Mouse (Mus musculus): Measurements from ENCODE around the gene Tmem140. TPM values are rescaled to one million over a fixed set of nuclear protein-coding genes. Genes with fewer than 3 reads are reported as not detected.

Gene Tmem140
- 1 to 10 TPM in 1 of 2 experiments, under 1 TPM in 1; 0.84 to 1.4 TPM for total RNA-seq (2021)

DNA sequence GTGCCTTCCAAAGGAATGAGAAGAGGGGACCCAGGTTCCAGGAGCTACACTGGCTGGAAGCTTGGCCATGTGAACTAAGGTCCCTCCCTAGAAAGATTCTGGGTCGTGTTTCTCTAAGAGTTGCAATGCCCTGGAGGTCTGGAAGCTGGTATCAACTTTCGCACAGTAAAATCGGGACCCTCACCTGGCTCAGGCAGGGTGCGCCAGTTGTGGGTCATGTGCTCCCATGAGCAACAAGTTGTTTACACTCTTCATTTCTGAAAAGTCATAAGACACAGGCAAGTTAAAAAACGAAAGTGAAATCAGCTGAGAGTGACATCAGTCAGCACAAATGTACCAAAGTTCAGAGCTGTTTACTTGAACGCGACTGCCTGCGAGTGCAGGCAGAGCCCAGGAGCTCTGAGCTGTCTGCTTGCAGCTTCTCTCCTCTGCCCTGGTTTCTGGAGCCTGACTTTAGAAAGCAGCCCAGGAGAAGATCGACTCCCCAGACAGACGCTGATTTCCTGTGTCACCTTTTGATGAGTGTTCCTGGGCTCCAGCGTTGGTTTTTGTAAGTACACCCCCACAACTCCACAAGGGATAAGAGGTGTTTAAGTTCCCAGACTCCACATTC is at the start of gene Tmem140:
Gene Tmem140 (plus strand): TSS at position 356 of the 613 bp plus-strand sequence.
- DNase-seq: no peak
- intact Hi-C loops (cut with DNase I): no loop called here

GRCm38 (mm10) chr6:34824406-34824805 is 38.5 kb upstream of the Tmem140 start:
- intact Hi-C loops (cut with DNase I): no loop called here
- no peak for DNase-seq

- intact Hi-C loops (cut with DNase I): no loop called here
- no peak for DNase-seq
Measured at GRCm38 (mm10) chr6:34832352-34832751, 30.6 kb upstream of the Tmem140 start.

- intact Hi-C loops (cut with DNase I): no loop called here
Measured at GRCm38 (mm10) chr6:34861546-34862053, 1.3 kb upstream of the Tmem140 start.

GRCm38 (mm10) chr6:34862381-34862780 is 565 bp upstream of the Tmem140 start:
- DNase-seq: no peak
- intact Hi-C loops (cut with DNase I): no loop called here

More at GRCm38 (mm10) chr6:34861546-34862053, 1.3 kb upstream of the Tmem140 start:
- DNase-seq: no peak

DNA sequence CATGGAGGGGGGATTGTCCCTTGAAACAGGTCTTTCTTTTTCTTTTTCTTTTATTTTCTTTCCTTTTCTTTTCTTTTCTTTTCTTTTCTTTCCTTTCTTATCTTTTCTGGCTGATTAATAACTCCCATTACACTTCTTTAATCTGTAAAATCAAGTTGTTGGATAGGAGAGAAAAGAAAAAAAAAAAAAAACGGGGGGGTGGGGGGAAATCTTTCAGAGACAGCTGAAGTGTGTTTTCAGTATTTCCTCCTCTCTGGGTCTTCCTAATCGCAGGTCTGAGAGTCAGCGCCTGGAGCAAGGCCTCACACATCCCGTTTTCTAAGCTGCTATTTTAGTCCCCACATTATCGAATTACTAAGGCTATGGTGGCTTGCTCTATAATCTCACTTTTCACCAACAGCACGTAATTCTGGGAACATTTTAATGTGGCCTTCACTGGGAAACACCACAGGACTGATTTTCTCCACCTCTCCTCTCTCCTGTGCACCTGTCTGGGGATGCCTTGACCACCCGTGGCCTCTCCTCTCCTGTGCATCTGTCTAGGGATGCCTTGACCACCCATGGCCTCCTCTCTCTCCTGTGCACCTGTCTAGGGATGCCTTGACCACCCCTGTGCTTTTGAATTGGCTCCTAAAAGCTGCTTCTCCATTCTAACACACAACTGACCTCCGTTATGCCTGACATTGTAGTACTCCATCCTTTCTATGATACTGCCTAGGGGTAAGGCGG is 1.0 kb downstream of the Tmem140 start:
- intact Hi-C loops (cut with DNase I): no loop called here
- DNase-seq: no peak

DNA sequence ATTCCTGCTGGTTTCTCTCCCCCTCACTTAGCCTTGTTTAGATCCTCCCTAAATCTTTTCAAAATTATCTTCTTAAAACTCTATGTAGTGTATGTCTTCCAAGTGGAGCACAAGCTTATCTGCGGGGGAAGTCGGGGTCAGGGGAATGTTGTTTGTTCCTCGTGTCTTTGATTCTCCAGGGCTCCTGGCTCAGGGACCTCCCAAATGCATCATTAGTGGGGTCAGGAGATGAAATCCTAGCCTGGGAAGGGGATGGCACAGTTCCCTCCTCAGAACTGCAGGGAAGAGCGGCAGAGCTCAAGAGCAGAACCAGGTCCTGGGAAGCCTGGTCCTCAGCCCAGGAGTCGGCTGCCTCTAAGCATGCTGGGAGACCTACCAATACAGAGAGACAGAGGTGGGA is 2.3 kb downstream of the Tmem140 start:
- intact Hi-C loops (cut with DNase I): no loop called here
- DNase-seq: no peak

DNA sequence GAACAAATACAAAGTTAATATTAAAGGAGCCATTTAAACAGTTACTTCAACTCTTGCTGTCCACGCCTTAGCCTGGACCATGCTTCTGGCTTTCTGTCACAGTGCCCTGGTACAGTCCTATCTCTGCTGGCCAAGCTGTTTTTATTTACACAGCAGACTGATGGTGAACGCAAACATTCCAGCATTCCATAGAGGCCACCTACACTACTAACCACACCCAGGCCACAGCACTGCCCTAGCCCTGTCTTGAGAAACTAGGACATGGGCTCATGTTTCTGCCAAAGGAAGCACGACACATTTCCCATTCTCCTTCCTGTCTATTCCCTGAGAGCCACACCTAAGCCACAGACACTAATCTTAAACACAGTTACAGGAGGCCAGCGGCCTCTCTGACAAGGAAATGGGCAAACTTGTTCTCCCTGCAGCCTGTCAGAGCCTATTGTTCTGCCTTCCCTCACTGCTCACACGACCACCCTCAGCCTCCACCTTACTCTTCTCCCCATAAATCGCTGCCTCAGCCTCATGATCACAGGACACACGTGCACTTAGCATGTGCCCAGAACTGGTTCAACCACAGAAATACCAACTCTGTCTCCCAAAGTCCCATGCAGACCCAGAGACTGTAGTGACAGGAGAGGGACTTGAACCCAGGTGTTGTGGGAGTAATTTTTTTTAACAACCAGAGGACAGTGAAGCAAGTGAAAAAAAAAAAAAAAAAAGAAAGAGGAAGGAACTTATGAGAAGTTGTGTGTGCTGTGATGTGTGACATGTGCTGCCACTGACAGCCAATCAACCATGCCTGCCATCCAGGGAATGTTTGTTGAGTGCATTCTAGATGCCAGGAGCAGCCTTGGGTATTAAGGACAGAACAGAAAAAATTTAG is 3.0 kb downstream of the Tmem140 start:
- DNase-seq: no peak
- intact Hi-C loops (cut with DNase I): no loop called here

DNA sequence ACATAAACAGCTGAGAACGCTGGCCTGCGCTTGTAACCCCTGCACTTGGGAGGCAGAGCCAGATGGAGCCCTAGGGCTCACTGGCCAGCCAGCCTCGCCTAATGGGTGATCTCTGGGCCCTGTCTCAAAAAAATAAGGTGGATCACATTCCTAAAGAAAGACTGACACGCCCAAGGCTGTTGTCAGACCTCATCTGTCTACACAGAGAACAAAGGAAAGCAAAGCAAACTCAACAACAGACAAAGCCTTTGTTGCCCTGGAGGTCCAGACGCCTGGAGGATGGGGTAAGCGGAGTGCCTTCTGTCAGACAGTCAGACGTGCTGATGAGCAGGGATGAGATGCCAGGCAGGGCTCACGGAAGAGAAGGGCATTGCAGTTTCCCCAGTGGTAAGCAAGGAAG is 3.8 kb downstream of the Tmem140 start:
- no peak for DNase-seq
- intact Hi-C loops (cut with DNase I): no loop called here

GRCm38 (mm10) chr6:34867301-34867994 is 4.5 kb downstream of the Tmem140 start:
- intact Hi-C loops (cut with DNase I): no loop called here

GRCm38 (mm10) chr6:34867995-34868350 is 5.0 kb downstream of the Tmem140 start:
- intact Hi-C loops (cut with DNase I): no loop called here
- DNase-seq: no peak

More at GRCm38 (mm10) chr6:34867301-34867994, 4.5 kb downstream of the Tmem140 start:
- no peak for DNase-seq

DNA sequence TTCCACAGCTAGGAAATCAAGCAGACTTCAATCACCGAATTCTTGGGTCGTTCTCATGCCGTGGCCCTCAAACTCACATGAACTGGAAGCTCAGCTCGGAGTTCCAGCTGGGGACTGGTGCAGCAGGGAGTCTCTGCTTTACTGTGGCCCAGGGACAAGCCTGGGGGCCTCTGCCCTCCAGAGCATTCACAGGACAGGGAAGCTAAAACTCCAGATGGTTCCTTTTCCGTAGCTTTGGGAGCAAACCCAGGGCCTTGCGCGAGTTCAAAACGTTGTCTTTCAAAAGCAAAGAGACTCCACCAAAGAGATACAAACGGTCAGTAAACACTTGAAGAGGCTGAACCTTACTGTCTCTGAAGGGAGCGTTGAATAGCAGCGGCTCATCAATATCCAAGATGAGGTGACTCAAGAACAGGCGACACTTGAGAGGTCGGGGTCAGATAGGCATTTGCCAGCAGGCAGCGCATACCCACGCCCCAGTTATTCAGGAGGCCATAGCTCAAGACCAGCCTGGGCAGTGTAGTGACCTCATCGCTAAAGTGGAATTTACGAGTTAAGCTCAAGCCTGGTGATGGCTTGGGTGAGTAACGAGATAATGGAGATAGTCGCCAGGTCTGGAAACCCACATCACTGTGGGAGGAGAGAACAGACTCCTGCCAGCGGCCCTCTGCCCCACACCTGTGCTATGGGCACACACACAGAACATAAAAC is 5.7 kb downstream of the Tmem140 start:
- intact Hi-C loops (cut with DNase I): no loop called here
- DNase-seq: no peak

- no peak for DNase-seq
- intact Hi-C loops (cut with DNase I): no loop called here
Measured at GRCm38 (mm10) chr6:34869225-34869915, 6.4 kb downstream of the Tmem140 start.

- DNase-seq: no peak
- intact Hi-C loops (cut with DNase I): no loop called here
Measured at GRCm38 (mm10) chr6:34870136-34870535, 7.2 kb downstream of the Tmem140 start.

- DNase-seq: no peak
- intact Hi-C loops (cut with DNase I): no loop called here
Measured at GRCm38 (mm10) chr6:34870724-34871123, 7.8 kb downstream of the Tmem140 start.

GRCm38 (mm10) chr6:34871929-34872328 is 9.0 kb downstream of the Tmem140 start:
- DNase-seq: no peak
- intact Hi-C loops (cut with DNase I): no loop called here

GRCm38 (mm10) chr6:34872871-34873270 is 9.9 kb downstream of the Tmem140 start:
- no peak for DNase-seq

GRCm38 (mm10) chr6:34874101-34874921 is 11.4 kb downstream of the Tmem140 start:
- DNase-seq: no peak
- intact Hi-C loops (cut with DNase I): no loop called here

More at GRCm38 (mm10) chr6:34872871-34873270, 9.9 kb downstream of the Tmem140 start:
- intact Hi-C loops (cut with DNase I): no loop called here
